8 mouse cellular contexts compared by ENCODE assay signal in genomic region chr4:155962167-155962971, GRCm38 (mm10). TPM values are rescaled to one million over a fixed set of nuclear protein-coding genes. Genes with fewer than 3 reads are reported as not detected.
DNase-seq lines count a peak whose midpoint lies in the region; ATAC-seq and TF ChIP-seq lines count a peak whose summit lies in the region.

Gene C1qtnf12, plus strand, starts transcription at chr4:155962318.

- TF ChIP-seq CTCF in cerebellum, adult 2 months (IDR thresholded peaks at IDR 0.05; ENCODE audit: borderline replicate concordance, insufficient read depth, low read depth, low read length), result no peak

- no peaks in the 10 kb centered on the region for H3K9me3 ChIP-seq in intestine, embryonic 14.5 days (ENCODE audit: control insufficient read depth, low read length)
- no peaks in the 10 kb centered on the region for H3K9me3 ChIP-seq in limb, embryonic 11.5 days (ENCODE audit: control insufficient read depth, low read length)
- no peaks in the 10 kb centered on the region for H3K9me3 ChIP-seq in midbrain, embryonic 10.5 days (replicated peaks)

- H3K9ac ChIP-seq in intestine, embryonic 14.5 days (ENCODE audit: low read length), result peak within 1 kb of the TSS; percentile 58
- H3K9ac ChIP-seq in limb, embryonic 11.5 days (ENCODE audit: low read length), result peak within 1 kb of the TSS; percentile 62

- DNase-seq in cerebellum, adult 2 months, result peak; percentile 39 to 52
- no peak for DNase-seq in cerebellum, adult 11 months
- peak; percentile 24 for DNase-seq in embryo, embryonic 11.5 days (ENCODE audit: low read depth, low spot score)
- DNase-seq in gastrocnemius, postnatal 4 days (ENCODE audit: low spot score in 2 of 2), result peak in 1 of 2 experiments; percentile 48
- peak; percentile 73 for DNase-seq in intestine, embryonic 14.5 days (ENCODE audit: low spot score)
- peak; percentile 66 for DNase-seq in limb, embryonic 11.5 days (ENCODE audit: low spot score)
- peak; percentile 65 for DNase-seq in midbrain, embryonic 10.5 days (ENCODE audit: low spot score)
- DNase-seq in spleen, postnatal 10 days (ENCODE audit: low spot score in 2 of 2), result peak; percentile 57 to 61

- peak within 1 kb of the TSS; percentile 89 for H3K4me3 ChIP-seq in cerebellum, adult 2 months (replicated peaks; ENCODE audit: insufficient read depth, low read depth, low read length)
- peak within 1 kb of the TSS; percentile 52 for H3K4me3 ChIP-seq in intestine, embryonic 14.5 days (ENCODE audit: low read depth, low read length)
- H3K4me3 ChIP-seq in limb, embryonic 11.5 days (ENCODE audit: low read depth, low read length), result peak within 1 kb of the TSS; percentile 54
- H3K4me3 ChIP-seq in midbrain, embryonic 10.5 days, result peak within 1 kb of the TSS; percentile 65

- peaks cover 41% of the 10 kb centered on the region for H3K36me3 ChIP-seq in intestine, embryonic 14.5 days (ENCODE audit: control insufficient read depth, insufficient read depth, low read length)
- H3K36me3 ChIP-seq in limb, embryonic 11.5 days (ENCODE audit: control insufficient read depth, insufficient read depth, low read length), result peaks cover 11% of the 10 kb centered on the region; the same call in 1 of the 2 replicates
- peaks cover 58% of the 10 kb centered on the region for H3K36me3 ChIP-seq in midbrain, embryonic 10.5 days

- WGBS in cerebellum, adult 2 months, result under 1% methylated on average over 42 of the region's 42 CpGs
- 1% methylated on average over 42 of the region's 42 CpGs for WGBS in intestine, embryonic 14.5 days
- 0% methylated on average over 41 of the region's 42 CpGs for WGBS in limb, embryonic 11.5 days
- under 1% methylated on average over 42 of the region's 42 CpGs for WGBS in midbrain, embryonic 10.5 days

- H3K27me3 ChIP-seq in cerebellum, adult 2 months (ENCODE audit: control insufficient read depth, insufficient read depth, low read length), result no peaks in the 10 kb centered on the region
- H3K27me3 ChIP-seq in intestine, embryonic 14.5 days (replicated peaks; ENCODE audit: control insufficient read depth, insufficient read depth, low read length), result no peaks in the 10 kb centered on the region
- no peaks in the 10 kb centered on the region for H3K27me3 ChIP-seq in limb, embryonic 11.5 days (ENCODE audit: control insufficient read depth, insufficient read depth, low read length)
- H3K27me3 ChIP-seq in midbrain, embryonic 10.5 days (ENCODE audit: low read depth, poor library complexity, severe bottlenecking), result no peaks in the 10 kb centered on the region

- peaks cover 7% of the 10 kb centered on the region; the same call in 1 of the 2 replicates for H3K4me1 ChIP-seq in cerebellum, adult 2 months (ENCODE audit: control insufficient read depth, insufficient read depth, low read length)
- peaks cover 17% of the 10 kb centered on the region for H3K4me1 ChIP-seq in intestine, embryonic 14.5 days (replicated peaks; ENCODE audit: control insufficient read depth, insufficient read depth, low read length)
- H3K4me1 ChIP-seq in limb, embryonic 11.5 days (ENCODE audit: control insufficient read depth, insufficient read depth, low read length), result peaks cover 13% of the 10 kb centered on the region
- peaks cover 26% of the 10 kb centered on the region for H3K4me1 ChIP-seq in midbrain, embryonic 10.5 days

- peak; percentile 77 for ATAC-seq in intestine, embryonic 14.5 days (replicated peaks; ENCODE audit: low FRiP score, low TSS enrichment, low read depth)
- ATAC-seq in limb, embryonic 11.5 days (ENCODE audit: insufficient number of reproducible peaks, low FRiP score, low TSS enrichment, low read depth), result peak; percentile 78

- H3K27ac ChIP-seq in cerebellum, adult 2 months (ENCODE audit: insufficient read depth, low read length), result peak within 1 kb of the TSS; percentile 49; the same call in 1 of the 2 replicates
- H3K27ac ChIP-seq in intestine, embryonic 14.5 days (ENCODE audit: low read depth), result peak within 1 kb of the TSS; percentile 36; the same call in 1 of the 2 replicates
- peak within 1 kb of the TSS; percentile 62; the same call in 1 of the 2 replicates for H3K27ac ChIP-seq in limb, embryonic 11.5 days (replicated peaks; ENCODE audit: low read depth, low read length)
- H3K27ac ChIP-seq in midbrain, embryonic 10.5 days (replicated peaks), result peak within 1 kb of the TSS; percentile 83

- H3K4me2 ChIP-seq in intestine, embryonic 14.5 days (ENCODE audit: low read length), result peak within 1 kb of the TSS; percentile 93
- peak within 1 kb of the TSS; percentile 95 for H3K4me2 ChIP-seq in limb, embryonic 11.5 days (ENCODE audit: low read depth, severe bottlenecking)

- TF ChIP-seq POLR2A in cerebellum, adult 2 months (IDR thresholded peaks at IDR 0.05; ENCODE audit: borderline replicate concordance, insufficient read depth, low read length), result peak; percentile 26; the same call in 1 of the 2 replicates

RNA-seq across cellular contexts. Expression of gene C1qtnf12, which starts in this region (rescaled TPM):
- polyA plus RNA-seq in cerebellum, adult 2 months (2012; rRNA removed), result 16.8 and 22.1 TPM in 2 replicates
- 10 to 100 TPM; 24.0 to 36.0 TPM for total RNA-seq in gastrocnemius, postnatal 4 days (2021)
- polyA plus RNA-seq in intestine, embryonic 14.5 days (2014; fragmentation: Nextera tagmentation; extraction: Ambion mirVana), result 55.5 and 56.1 TPM in 2 replicates
- 24.3 and 28.5 TPM in 2 replicates for polyA plus RNA-seq in limb, embryonic 11.5 days (2014; fragmentation: Nextera tagmentation; extraction: Ambion mirVana)
- polyA plus RNA-seq in midbrain, embryonic 10.5 days (2016; fragmentation: Nextera tagmentation; extraction: Ambion mirVana), result 18.9 and 23.8 TPM in 2 replicates
